Mouse (Mus musculus): Measurements from ENCODE around the gene Limch1. TPM values are rescaled to one million over a fixed set of nuclear protein-coding genes. Genes with fewer than 3 reads are reported as not detected.

Gene Limch1
- polyA plus RNA-seq, 1 experiment from 2014 or later = 35.1 TPM

- Histone ChIP-seq H3K4me1 (peaks cover 9% of the 10 kb centered on the region; the same call in 1 of the 2 replicates), H3K4me3 (replicated peaks) (no peak overlapping the region), H3K36me3 (no peaks in the 10 kb centered on the region), H3K27ac (no peak overlapping the region), H3K9ac (no peak overlapping the region), H3K27me3 (0 out of 2 replicates have a peak, but pooled peaks cover 2% of the 10 kb centered on the region), H3K9me3 (replicated peaks) (no peaks in the 10 kb centered on the region), H3K4me2 (no peak overlapping the region)
- no peak for ATAC-seq (replicated peaks; ENCODE audit: low FRiP score)
- WGBS = 40% methylated on average over 5 of the region's 5 CpGs
These were observed 24.7 kb upstream of the Limch1 start for GRCm38 (mm10) chr5:66720921-66721320.

- no peaks in the 10 kb centered on the region for H3K9me3 ChIP-seq (replicated peaks)
- no peak overlapping the region for H3K4me3 ChIP-seq (replicated peaks)
- 66% methylated on average over 9 of the region's 9 CpGs for WGBS
- peaks cover 9% of the 10 kb centered on the region; the same call in 1 of the 2 replicates for H3K4me1 ChIP-seq
- H3K27ac ChIP-seq = peak overlapping the region; percentile 20; the same call in 1 of the 2 replicates
- ATAC-seq (replicated peaks; ENCODE audit: low FRiP score) = no peak
- H3K4me2 ChIP-seq = no peak overlapping the region
- no peak overlapping the region for H3K9ac ChIP-seq
- H3K36me3 ChIP-seq = no peaks in the 10 kb centered on the region
- 0 out of 2 replicates have a peak, but pooled peaks cover 2% of the 10 kb centered on the region for H3K27me3 ChIP-seq
These were observed 23.0 kb upstream of the Limch1 start for GRCm38 (mm10) chr5:66722586-66722985.

- no peaks in the 10 kb centered on the region for H3K9me3 ChIP-seq (replicated peaks)
- no peaks in the 10 kb centered on the region for H3K36me3 ChIP-seq
- no peak for ATAC-seq (replicated peaks; ENCODE audit: low FRiP score)
- H3K9ac ChIP-seq = no peak overlapping the region
- H3K4me2 ChIP-seq = no peak overlapping the region
- peaks cover 9% of the 10 kb centered on the region; the same call in 1 of the 2 replicates for H3K4me1 ChIP-seq
- peak overlapping the region; percentile 20 for H3K27ac ChIP-seq
- WGBS = 63% methylated on average over 4 of the region's 4 CpGs
- H3K27me3 ChIP-seq = 0 out of 2 replicates have a peak, but pooled peaks cover 2% of the 10 kb centered on the region
- H3K4me3 ChIP-seq (replicated peaks) = no peak overlapping the region
These were observed 22.6 kb upstream of the Limch1 start for GRCm38 (mm10) chr5:66723037-66723436.

GRCm38 (mm10) chr5:66723626-66724025 is 22.0 kb upstream of the Limch1 start:
- Histone ChIP-seq H3K9me3 (replicated peaks) (no peaks in the 10 kb centered on the region), H3K4me2 (no peak overlapping the region), H3K4me1 (peaks cover 9% of the 10 kb centered on the region; the same call in 1 of the 2 replicates), H3K27ac (peak overlapping the region; percentile 20; the same call in 1 of the 2 replicates), H3K27me3 (0 out of 2 replicates have a peak, but pooled peaks cover 2% of the 10 kb centered on the region), H3K4me3 (replicated peaks) (no peak overlapping the region), H3K9ac (no peak overlapping the region), H3K36me3 (no peaks in the 10 kb centered on the region)
- WGBS = 78% methylated on average over 3 of the region's 3 CpGs
- ATAC-seq (replicated peaks; ENCODE audit: low FRiP score) = no peak

- no peak overlapping the region for H3K27ac ChIP-seq
- H3K27me3 ChIP-seq = no peaks in the 10 kb centered on the region
- no peak overlapping the region for H3K4me3 ChIP-seq (replicated peaks)
- ATAC-seq (replicated peaks; ENCODE audit: low FRiP score) = no peak
- 92% methylated on average over 4 of the region's 4 CpGs for WGBS
- H3K4me1 ChIP-seq = 0 out of 2 replicates have a peak, but pooled peaks cover 4% of the 10 kb centered on the region
- H3K4me2 ChIP-seq = no peak overlapping the region
- no peak overlapping the region for H3K9ac ChIP-seq
- no peaks in the 10 kb centered on the region for H3K36me3 ChIP-seq
- no peaks in the 10 kb centered on the region for H3K9me3 ChIP-seq (replicated peaks)
These were observed 16.3 kb upstream of the Limch1 start for GRCm38 (mm10) chr5:66729306-66729705.

GRCm38 (mm10) chr5:66730621-66731301 is 14.9 kb upstream of the Limch1 start:
- Histone ChIP-seq H3K9ac (no peak overlapping the region), H3K4me3 (replicated peaks) (no peak overlapping the region), H3K27ac (no peak overlapping the region), H3K36me3 (no peaks in the 10 kb centered on the region), H3K27me3 (no peaks in the 10 kb centered on the region), H3K9me3 (replicated peaks) (no peaks in the 10 kb centered on the region), H3K4me1 (0 out of 2 replicates have a peak, but pooled peaks cover 4% of the 10 kb centered on the region), H3K4me2 (no peak overlapping the region)
- peak; percentile 56; the same call in 1 of the 2 replicates for ATAC-seq (replicated peaks; ENCODE audit: low FRiP score)
- WGBS = 36% methylated on average over 11 of the region's 11 CpGs

- Histone ChIP-seq H3K4me1 (0 out of 2 replicates have a peak, but pooled peaks cover 4% of the 10 kb centered on the region), H3K4me2 (no peak overlapping the region), H3K36me3 (no peaks in the 10 kb centered on the region), H3K27ac (no peak overlapping the region), H3K4me3 (replicated peaks) (no peak overlapping the region), H3K9me3 (replicated peaks) (no peaks in the 10 kb centered on the region), H3K27me3 (no peaks in the 10 kb centered on the region), H3K9ac (no peak overlapping the region)
- ATAC-seq (replicated peaks; ENCODE audit: low FRiP score) = no peak
- WGBS = 100% methylated on average over 1 of the region's 1 CpGs
These were observed 14.3 kb upstream of the Limch1 start for GRCm38 (mm10) chr5:66731302-66731697.

- no peak overlapping the region for H3K4me2 ChIP-seq
- no peaks in the 10 kb centered on the region for H3K36me3 ChIP-seq
- no peaks in the 10 kb centered on the region for H3K27me3 ChIP-seq
- no peak for ATAC-seq (replicated peaks; ENCODE audit: low FRiP score)
- 92% methylated on average over 1 of the region's 1 CpGs for WGBS
- H3K4me1 ChIP-seq = 0 out of 2 replicates have a peak, but pooled peaks cover 4% of the 10 kb centered on the region
- H3K9ac ChIP-seq = no peak overlapping the region
- no peaks in the 10 kb centered on the region for H3K9me3 ChIP-seq (replicated peaks)
- H3K27ac ChIP-seq = no peak overlapping the region
- H3K4me3 ChIP-seq (replicated peaks) = no peak overlapping the region
These were observed 12.1 kb upstream of the Limch1 start for GRCm38 (mm10) chr5:66733556-66733955.

GRCm38 (mm10) chr5:66739376-66739775 is 6.3 kb upstream of the Limch1 start:
- H3K4me1 ChIP-seq = no peaks in the 10 kb centered on the region
- H3K4me3 ChIP-seq (replicated peaks) = no peak overlapping the region
- WGBS = 96% methylated on average over 3 of the region's 3 CpGs
- no peak overlapping the region for H3K27ac ChIP-seq
- no peak for ATAC-seq (replicated peaks; ENCODE audit: low FRiP score)
- no peak overlapping the region for H3K9ac ChIP-seq
- peaks cover 5% of the 10 kb centered on the region; the same call in 1 of the 2 replicates for H3K27me3 ChIP-seq
- H3K9me3 ChIP-seq (replicated peaks) = no peaks in the 10 kb centered on the region
- no peaks in the 10 kb centered on the region for H3K36me3 ChIP-seq
- H3K4me2 ChIP-seq = no peak overlapping the region

GRCm38 (mm10) chr5:66745996-66746681 is 512 bp downstream of the Limch1 start:
- peaks cover 41% of the 10 kb centered on the region for H3K4me1 ChIP-seq
- peak overlapping the region; percentile 63 for H3K9ac ChIP-seq
- peak overlapping the region; percentile 97 for H3K4me2 ChIP-seq
- ATAC-seq (replicated peaks; ENCODE audit: low FRiP score) = peak; percentile 61
- peak overlapping the region; percentile 75 for H3K4me3 ChIP-seq (replicated peaks)
- H3K27me3 ChIP-seq = peaks cover 9% of the 10 kb centered on the region
- no peaks in the 10 kb centered on the region for H3K9me3 ChIP-seq (replicated peaks)
- H3K36me3 ChIP-seq = no peaks in the 10 kb centered on the region
- WGBS = under 1% methylated on average over 42 of the region's 42 CpGs
- H3K27ac ChIP-seq = peak overlapping the region; percentile 80

- ATAC-seq (replicated peaks; ENCODE audit: low FRiP score) = no peak
- no peak overlapping the region for H3K27ac ChIP-seq
- H3K4me3 ChIP-seq (replicated peaks) = peak overlapping the region; percentile 75
- peaks cover 9% of the 10 kb centered on the region for H3K27me3 ChIP-seq
- H3K4me2 ChIP-seq = peak overlapping the region; percentile 97
- peaks cover 45% of the 10 kb centered on the region for H3K4me1 ChIP-seq
- H3K9ac ChIP-seq = peak overlapping the region; percentile 63
- H3K9me3 ChIP-seq (replicated peaks) = no peaks in the 10 kb centered on the region
- H3K36me3 ChIP-seq = no peaks in the 10 kb centered on the region
- 8% methylated on average over 11 of the region's 11 CpGs for WGBS
These were observed 1.1 kb downstream of the Limch1 start for GRCm38 (mm10) chr5:66746761-66747160.
